Mouse (Mus musculus): ENCODE measurements around the gene Mrpl42.

- TF ChIP-seq CTCF (IDR thresholded peaks at IDR 0.05; ENCODE audit: borderline replicate concordance, insufficient read depth, low read depth, low read length) (no peak), POLR2A (IDR thresholded peaks at IDR 0.05; ENCODE audit: borderline replicate concordance, insufficient read depth, low read length) (peak; percentile 69)
Observed at GRCm38 (mm10) chr10:95501463-95502081, at the start of gene Mrpl42.

Measured in cerebellum, adult 2 months (tissue).